Mouse (Mus musculus) midbrain, postnatal 0 days (tissue): Measurements from ENCODE around the gene Slc1a1. TPM values are rescaled to one million over a fixed set of nuclear protein-coding genes. Genes with fewer than 3 reads are reported as not detected.

Experiments
- ATAC-seq: fragments of 200-750 bp; cut with Nextera tagmentation; 2 replicates; pipeline ENCODE4 v1.8.0; 2017; ENCODE audit warnings: moderate number of reproducible peaks, mild to moderate bottlenecking, moderate TSS enrichment, moderate library complexity; ENCODE audit not compliant: low FRiP score
- DNase-seq: peaks from one replicate; pipeline ENCODE4 v3.0.0-alpha.2; 2015; ENCODE audit warnings: low spot score
- H3K27ac ChIP-seq: fragments of 300-500 bp; sonication (generic); 2 replicates; pipeline ENCODE4 v1.5.1; 2014; ENCODE audit warnings: low read depth, mild to moderate bottlenecking, low read length, mixed read lengths
- H3K27me3 ChIP-seq: fragments of 300-500 bp; sonication (generic); 2 replicates; pipeline ENCODE4 v1.6.1; 2014; ENCODE audit warnings: low read length, control low read depth, mixed read lengths; ENCODE audit not compliant: insufficient read depth
- H3K36me3 ChIP-seq: fragments of 300-500 bp; sonication (generic); 2 replicates; pipeline ENCODE4 v1.6.1; 2014; ENCODE audit warnings: low read length, control low read depth, mixed read lengths; ENCODE audit not compliant: insufficient read depth
- H3K4me1 ChIP-seq: fragments of 300-500 bp; sonication (generic); 2 replicates; pipeline ENCODE4 v1.6.1; 2014; ENCODE audit warnings: mild to moderate bottlenecking, control low read depth, antibody characterized with exemption, low read length, mixed read lengths; ENCODE audit not compliant: insufficient read depth
- H3K4me2 ChIP-seq: fragments of 300-500 bp; sonication (generic); 2 replicates; pipeline ENCODE4 v1.6.1; 2014; ENCODE audit warnings: low read depth, mild to moderate bottlenecking, low read length, mixed read lengths; ENCODE audit not compliant: poor library complexity, severe bottlenecking
- H3K4me3 ChIP-seq: fragments of 300-500 bp; sonication (generic); 2 replicates; pipeline ENCODE4 v1.5.1; 2014; ENCODE audit warnings: low read depth, mild to moderate bottlenecking, low read length, moderate library complexity
- H3K9ac ChIP-seq: fragments of 300-500 bp; sonication (generic); replicated peaks from 2 replicates; pipeline ENCODE4 v1.6.1; 2014; ENCODE audit warnings: mild to moderate bottlenecking, low read length, moderate library complexity, mixed read lengths; ENCODE audit not compliant: poor library complexity, severe bottlenecking
- H3K9me3 ChIP-seq: fragments of 300-500 bp; sonication (generic); 2 replicates; pipeline ENCODE4 v1.6.1; 2016; ENCODE audit warnings: low read length, control low read depth
- CTCF ChIP-seq: IDR thresholded peaks from 2 replicates; pipeline ENCODE4 v1.5.1; 2016; ENCODE audit warnings: antibody characterized with exemption, mild to moderate bottlenecking
- whole genome bisulfite sequencing: fragments of 180-500 bp; shearing (Covaris S2); extraction: QIAGEN DNeasy Blood & Tissue Kit; methylation state at CpG from one replicate; pipeline ENCODE4 v1.1.7; 2014; 5-methylcytosine and 5-hydroxymethylcytosine counted together
- polyA plus RNA-seq: library from polyadenylated mRNA; unstranded; fragments of >200 nt; fragmentation: Nextera tagmentation; extraction: Ambion mirVana; gene quantifications from 2 replicates; pipeline ENCODE4 v1.2.1, GENCODE M21; 2015
- total RNA-seq: library from RNA; depleted of rRNA; stranded (reverse); fragments of >200 nt; gene quantifications from 2 replicates; pipeline ENCODE4 v1.2.3, GENCODE M21; 2014

The Slc1a1 gene
- total and polyA plus RNA-seq, 2 experiments from 2014 or later: 51.7 to 85.3 TPM

- H3K4me1 ChIP-seq: no peaks in the 10 kb centered on the region
- TF ChIP-seq CTCF: no peak
- no peak for ATAC-seq
- H3K4me2 ChIP-seq: no peak overlapping the region
- WGBS: 64% methylated on average over 4 of the region's 4 CpGs
- DNase-seq: no peak
- no peaks in the 10 kb centered on the region for H3K27me3 ChIP-seq
- no peaks in the 10 kb centered on the region for H3K36me3 ChIP-seq
- H3K9ac ChIP-seq: no peak overlapping the region
- no peak overlapping the region for H3K27ac ChIP-seq
- no peak overlapping the region for H3K4me3 ChIP-seq
- H3K9me3 ChIP-seq: no peaks in the 10 kb centered on the region
Observed at GRCm38 (mm10) chr19:28927396-28927795, 92.5 kb downstream of the Slc1a1 start.

- TF ChIP-seq CTCF: no peak
- no peak overlapping the region for H3K9ac ChIP-seq
- no peaks in the 10 kb centered on the region for H3K27me3 ChIP-seq
Observed at GRCm38 (mm10) chr19:28929034-28929433, 94.2 kb downstream of the Slc1a1 start.

GRCm38 (mm10) chr19:28934897-28935296 lies 100.0 kb downstream of the Slc1a1 start:
- H3K4me3 ChIP-seq: no peak overlapping the region
- H3K27me3 ChIP-seq: no peaks in the 10 kb centered on the region
- no peaks in the 10 kb centered on the region for H3K36me3 ChIP-seq
- no peak overlapping the region for H3K27ac ChIP-seq
- TF ChIP-seq CTCF: no peak
- DNase-seq: no peak
- no peaks in the 10 kb centered on the region for H3K9me3 ChIP-seq
- no peak for ATAC-seq
- H3K4me1 ChIP-seq: no peaks in the 10 kb centered on the region
- WGBS: 91% methylated on average over 3 of the region's 3 CpGs
- no peak overlapping the region for H3K4me2 ChIP-seq
- H3K9ac ChIP-seq: no peak overlapping the region

More at GRCm38 (mm10) chr19:28929034-28929433, 94.2 kb downstream of the Slc1a1 start:
- DNase-seq (no peak), ATAC-seq (no peak)
- H3K9me3 ChIP-seq: no peaks in the 10 kb centered on the region
- no peak overlapping the region for H3K4me2 ChIP-seq
- H3K4me3 ChIP-seq: no peak overlapping the region
- H3K36me3 ChIP-seq: no peaks in the 10 kb centered on the region
- H3K27ac ChIP-seq: no peak overlapping the region
- no peaks in the 10 kb centered on the region for H3K4me1 ChIP-seq

GRCm38 (mm10) chr19:28940135-28940874 lies 105.5 kb downstream of the Slc1a1 start:
- DNase-seq: no peak

GRCm38 (mm10) chr19:28941271-28941670 lies 106.4 kb downstream of the Slc1a1 start:
- no peak for TF ChIP-seq CTCF
- Histone ChIP-seq H3K27ac (no peak overlapping the region), H3K4me2 (no peak overlapping the region), H3K9ac (no peak overlapping the region), H3K4me3 (no peak overlapping the region), H3K4me1 (no peaks in the 10 kb centered on the region), H3K36me3 (no peaks in the 10 kb centered on the region), H3K27me3 (no peaks in the 10 kb centered on the region), H3K9me3 (no peaks in the 10 kb centered on the region)
- 77% methylated on average over 4 of the region's 4 CpGs for WGBS
- DNase-seq (no peak), ATAC-seq (no peak)

More at GRCm38 (mm10) chr19:28940135-28940874, 105.5 kb downstream of the Slc1a1 start:
- H3K27ac ChIP-seq: no peak overlapping the region
- no peaks in the 10 kb centered on the region for H3K36me3 ChIP-seq
- H3K4me1 ChIP-seq: no peaks in the 10 kb centered on the region
- no peak overlapping the region for H3K4me2 ChIP-seq
- no peak for ATAC-seq
- no peak overlapping the region for H3K9ac ChIP-seq
- H3K9me3 ChIP-seq: no peaks in the 10 kb centered on the region
- 88% methylated on average over 9 of the region's 9 CpGs for WGBS
- H3K27me3 ChIP-seq: no peaks in the 10 kb centered on the region
- TF ChIP-seq CTCF: no peak
- no peak overlapping the region for H3K4me3 ChIP-seq

GRCm38 (mm10) chr19:28946782-28947181 lies 111.9 kb downstream of the Slc1a1 start:
- DNase-seq (peak; percentile 23), ATAC-seq (no peak)
- Histone ChIP-seq H3K27me3 (no peaks in the 10 kb centered on the region), H3K9ac (no peak overlapping the region), H3K4me1 (no peaks in the 10 kb centered on the region), H3K4me3 (no peak overlapping the region), H3K27ac (no peak overlapping the region), H3K4me2 (no peak overlapping the region), H3K36me3 (no peaks in the 10 kb centered on the region), H3K9me3 (no peaks in the 10 kb centered on the region)
- TF ChIP-seq CTCF: no peak
- 58% methylated on average over 4 of the region's 4 CpGs for WGBS
